ENCODE assay signal across 8 mouse cellular contexts in genomic region chr7:134381407-134381861, GRCm38 (mm10). TPM values are rescaled to one million over a fixed set of nuclear protein-coding genes. Genes with fewer than 3 reads are reported as not detected.
DNase-seq lines count a peak whose midpoint lies in the region; ATAC-seq and TF ChIP-seq lines count a peak whose summit lies in the region.

No protein-coding gene starts in this region.

- 51% methylated on average over 4 of the region's 4 CpGs for WGBS in hindbrain, embryonic 11.5 days
- WGBS in hindbrain, embryonic 10.5 days = 57% methylated on average over 4 of the region's 4 CpGs
- 29% methylated on average over 4 of the region's 4 CpGs for WGBS in forebrain, embryonic 16.5 days
- WGBS in hindbrain, postnatal 0 days = 27% methylated on average over 4 of the region's 4 CpGs

- H3K9me3 ChIP-seq in hindbrain, embryonic 11.5 days (ENCODE audit: control insufficient read depth, low read length) = no peaks in the 10 kb centered on the region
- no peaks in the 10 kb centered on the region for H3K9me3 ChIP-seq in hindbrain, embryonic 10.5 days
- no peaks in the 10 kb centered on the region for H3K9me3 ChIP-seq in forebrain, embryonic 16.5 days (ENCODE audit: control insufficient read depth, low read length)
- H3K9me3 ChIP-seq in hindbrain, postnatal 0 days (ENCODE audit: low read length) = no peaks in the 10 kb centered on the region

- no peaks in the 10 kb centered on the region for H3K36me3 ChIP-seq in hindbrain, embryonic 11.5 days (ENCODE audit: control insufficient read depth, insufficient read depth, low read length)
- H3K36me3 ChIP-seq in hindbrain, embryonic 10.5 days = no peaks in the 10 kb centered on the region
- H3K36me3 ChIP-seq in forebrain, embryonic 16.5 days (ENCODE audit: control insufficient read depth, insufficient read depth) = no peaks in the 10 kb centered on the region
- no peaks in the 10 kb centered on the region for H3K36me3 ChIP-seq in hindbrain, postnatal 0 days (ENCODE audit: insufficient read depth, low read length)

- no peak for ATAC-seq in hindbrain, embryonic 11.5 days (ENCODE audit: low FRiP score)
- ATAC-seq in forebrain, embryonic 16.5 days = peak; percentile 79
- ATAC-seq in hindbrain, postnatal 0 days = peak; percentile 56

- intact Hi-C loops in left cerebral cortex, postnatal 14 days (cut with DNase I) = no loop called here

- H3K4me3 ChIP-seq in hindbrain, embryonic 11.5 days (ENCODE audit: low read depth, low read length) = no peak overlapping the region
- H3K4me3 ChIP-seq in hindbrain, embryonic 10.5 days = no peak overlapping the region
- no peak overlapping the region for H3K4me3 ChIP-seq in forebrain, embryonic 16.5 days (replicated peaks; ENCODE audit: low read length)
- H3K4me3 ChIP-seq in hindbrain, postnatal 0 days (ENCODE audit: low read length) = no peak overlapping the region

- H3K9ac ChIP-seq in hindbrain, embryonic 11.5 days (ENCODE audit: low read depth, low read length) = no peak overlapping the region
- no peak overlapping the region for H3K9ac ChIP-seq in forebrain, embryonic 16.5 days (replicated peaks; ENCODE audit: low read depth, low read length)
- H3K9ac ChIP-seq in hindbrain, postnatal 0 days (replicated peaks; ENCODE audit: low read length) = no peak overlapping the region

- no peak overlapping the region for H3K27ac ChIP-seq in hindbrain, embryonic 11.5 days (ENCODE audit: low read depth, low read length)
- H3K27ac ChIP-seq in hindbrain, embryonic 10.5 days = no peak overlapping the region
- H3K27ac ChIP-seq in forebrain, embryonic 16.5 days (ENCODE audit: low read length) = no peak overlapping the region; the same call in 1 of the 2 replicates
- H3K27ac ChIP-seq in hindbrain, postnatal 0 days = no peak overlapping the region

- no peak overlapping the region for H3K4me2 ChIP-seq in hindbrain, embryonic 11.5 days (replicated peaks; ENCODE audit: low read depth, low read length)
- H3K4me2 ChIP-seq in forebrain, embryonic 16.5 days (ENCODE audit: low read length) = no peak overlapping the region
- no peak overlapping the region for H3K4me2 ChIP-seq in hindbrain, postnatal 0 days (ENCODE audit: low read depth, low read length)

- peak; percentile 59 for TF ChIP-seq CTCF in hindbrain, postnatal 0 days (IDR thresholded peaks at IDR 0.05; ENCODE audit: low read depth)

- DNase-seq in hindbrain, embryonic 11.5 days (ENCODE audit: low spot score) = peak; percentile 19
- no peak for DNase-seq in hindbrain, embryonic 10.5 days (ENCODE audit: low spot score)
- peak; percentile 93 for DNase-seq in adrenal gland, adult 2 months
- peak; percentile 89 for DNase-seq in hindbrain, postnatal 0 days (ENCODE audit: low spot score)
- DNase-seq in left cerebral cortex, postnatal 14 days (ENCODE audit: low spot score in 2 of 2) = peak; percentile 80 to 83
- peak; percentile 16 for DNase-seq in retina, postnatal 1 day
- no peak for DNase-seq in B cell, adult 2 months

- H3K27me3 ChIP-seq in hindbrain, embryonic 11.5 days (ENCODE audit: control insufficient read depth, insufficient read depth, low read length) = no peaks in the 10 kb centered on the region
- H3K27me3 ChIP-seq in hindbrain, embryonic 10.5 days (ENCODE audit: insufficient read depth, poor library complexity, severe bottlenecking) = no peaks in the 10 kb centered on the region
- no peaks in the 10 kb centered on the region for H3K27me3 ChIP-seq in forebrain, embryonic 16.5 days (replicated peaks; ENCODE audit: control insufficient read depth, insufficient read depth, low read length)
- no peaks in the 10 kb centered on the region; the same call in 1 of the 2 replicates for H3K27me3 ChIP-seq in hindbrain, postnatal 0 days (ENCODE audit: insufficient read depth, low read length)

- H3K4me1 ChIP-seq in hindbrain, embryonic 11.5 days (replicated peaks; ENCODE audit: control insufficient read depth, insufficient read depth, low read length) = no peaks in the 10 kb centered on the region
- H3K4me1 ChIP-seq in hindbrain, embryonic 10.5 days (replicated peaks) = 0 out of 2 replicates have a peak, but pooled peaks cover 4% of the 10 kb centered on the region
- H3K4me1 ChIP-seq in forebrain, embryonic 16.5 days (replicated peaks; ENCODE audit: control insufficient read depth, insufficient read depth, low read length) = peaks cover 15% of the 10 kb centered on the region
- peaks cover 4% of the 10 kb centered on the region; the same call in 1 of the 2 replicates for H3K4me1 ChIP-seq in hindbrain, postnatal 0 days (ENCODE audit: insufficient read depth, low read length)

RNA-seq across cellular contexts. Expression of gene D7Ertd443e, which starts 4.0 kb away (rescaled TPM):
- polyA plus RNA-seq in hindbrain, embryonic 11.5 days (2014; fragmentation: Nextera tagmentation; extraction: Ambion mirVana) = 0.04 and 0.08 TPM in 2 replicates
- polyA plus RNA-seq in hindbrain, embryonic 10.5 days (2016; fragmentation: Nextera tagmentation; extraction: Ambion mirVana) = 0.24 TPM in 1 of 2 replicates, not detected in the other
- total RNA-seq in adrenal gland, adult 2 months (2021) = 1 to 10 TPM; 5.6 to 9.4 TPM
- 0.54 and 1.1 TPM in 2 replicates for polyA plus RNA-seq in adrenal gland, adult 2 months (2012; rRNA removed)
- not detected in 2 replicates for polyA plus RNA-seq in forebrain, embryonic 16.5 days (2015; fragmentation: Nextera tagmentation; extraction: Ambion mirVana)
- total RNA-seq in hindbrain, postnatal 0 days (2014; rRNA removed) = 0.16 and 0.25 TPM in 2 replicates
- polyA plus RNA-seq in hindbrain, postnatal 0 days (2015; fragmentation: Nextera tagmentation; extraction: Ambion mirVana) = 0.40 and 0.41 TPM in 2 replicates
- total RNA-seq in left cerebral cortex, postnatal 14 days (2021) = 1 to 10 TPM in 1 of 2 experiments, under 1 TPM in 1; 0.57 to 1.0 TPM

Comparison
In these comparisons a context has a peak if more than half of its experiments do, and no peak if none do; other contexts are left out.
1. DNase-seq: peak in hindbrain, embryonic 11.5 days (single experiment), adrenal gland, adult 2 months (single experiment), hindbrain, postnatal 0 days (single experiment), left cerebral cortex, postnatal 14 days (2 of 2) and retina, postnatal 1 day (single experiment); none in hindbrain, embryonic 10.5 days (single experiment) and B cell, adult 2 months (0 of 2).